Mouse (Mus musculus) v-Abl transformed pro-B cells (cell line): ENCODE measurements around the gene Fmn2.

ENCODE experiments used
- in situ Hi-C, 2 experiments: fragments of 400-800 bp; cut with MboI; formaldehyde crosslinking; loops; one replicate each; pipeline ENCODE4 v1.15.1; 2025; ENCODE audit not compliant: unreplicated experiment in 2 of 2

The Fmn2 gene

DNA sequence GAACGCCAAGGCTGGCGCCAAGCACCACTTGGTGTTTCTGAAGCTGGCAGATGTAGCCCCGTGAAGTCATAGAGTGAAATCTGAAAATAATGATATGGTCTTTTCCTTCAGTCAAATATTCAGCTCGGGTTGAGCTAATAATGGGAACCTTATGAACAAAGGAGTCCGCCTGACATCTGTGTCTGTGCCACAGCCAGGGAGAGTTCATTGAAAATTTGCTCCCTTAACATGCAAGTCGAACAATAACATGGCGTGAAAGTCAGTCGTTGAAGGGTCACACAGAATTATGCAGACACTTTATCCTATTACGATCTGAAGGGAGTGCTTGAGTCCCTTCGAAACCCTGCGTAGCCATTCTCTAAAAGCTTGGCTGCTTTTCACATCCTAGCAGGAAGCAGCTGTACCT lies 147.8 kb downstream of the Fmn2 start:
- in situ Hi-C loops: no loop called here

DNA sequence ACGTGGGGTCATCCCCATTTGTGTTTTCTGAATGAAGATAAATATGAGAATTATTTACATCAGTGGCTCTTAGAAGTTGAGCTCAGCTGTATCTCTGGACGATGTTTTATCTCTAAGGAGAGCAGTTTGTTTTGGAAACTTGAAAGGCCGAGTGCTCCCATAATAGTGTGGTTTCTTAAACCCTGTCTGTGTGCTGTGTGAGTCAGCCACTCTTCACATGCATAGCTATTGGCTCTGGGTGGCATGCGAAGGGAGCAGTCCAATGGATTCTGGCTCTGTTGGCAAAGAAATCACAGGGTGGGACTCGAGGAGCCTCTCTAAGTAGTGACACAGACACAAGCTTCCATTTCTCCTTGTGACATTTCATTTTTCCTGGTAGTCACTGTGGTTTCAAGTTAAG lies 152.9 kb downstream of the Fmn2 start:
- in situ Hi-C loops: no loop called here

DNA sequence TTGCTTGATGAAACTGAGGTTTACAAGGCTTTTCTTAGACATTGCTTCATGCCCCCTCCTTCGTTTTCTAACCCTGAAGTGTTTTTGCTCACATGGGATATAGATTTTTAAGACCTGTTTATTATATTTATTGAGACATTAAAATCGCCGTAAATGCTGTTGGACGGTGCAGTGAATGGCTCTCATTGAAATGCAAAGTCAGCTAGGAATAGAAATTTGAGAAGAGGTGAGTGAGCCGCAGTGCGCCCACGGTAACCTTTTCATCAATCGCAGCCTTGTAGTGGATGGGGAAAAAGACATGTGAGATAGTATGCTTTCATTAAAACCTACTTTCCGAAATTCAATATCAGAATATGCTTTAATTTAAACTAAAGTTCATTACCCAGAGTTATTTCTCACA lies 153.7 kb downstream of the Fmn2 start:
- in situ Hi-C loops: no loop called here

DNA sequence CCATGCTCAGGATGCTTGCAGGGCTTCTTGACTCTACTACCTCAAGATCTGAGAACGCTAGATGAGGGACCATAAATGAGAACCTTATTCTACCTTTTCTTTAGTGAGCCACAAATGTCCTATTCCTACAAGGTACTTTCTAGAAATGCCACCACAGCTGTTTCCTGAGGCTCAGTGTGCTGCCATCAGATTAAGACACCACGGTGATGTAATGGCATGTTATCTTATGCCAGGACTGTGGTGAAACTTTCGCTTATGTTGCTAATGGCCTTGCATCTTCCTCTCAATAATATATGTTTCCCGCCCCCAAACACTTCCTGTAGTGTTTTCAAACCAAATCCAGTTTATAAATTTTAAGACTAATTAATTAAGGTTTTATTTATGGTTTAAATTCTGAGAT lies 154.9 kb downstream of the Fmn2 start:
- in situ Hi-C loops: no loop called here

DNA sequence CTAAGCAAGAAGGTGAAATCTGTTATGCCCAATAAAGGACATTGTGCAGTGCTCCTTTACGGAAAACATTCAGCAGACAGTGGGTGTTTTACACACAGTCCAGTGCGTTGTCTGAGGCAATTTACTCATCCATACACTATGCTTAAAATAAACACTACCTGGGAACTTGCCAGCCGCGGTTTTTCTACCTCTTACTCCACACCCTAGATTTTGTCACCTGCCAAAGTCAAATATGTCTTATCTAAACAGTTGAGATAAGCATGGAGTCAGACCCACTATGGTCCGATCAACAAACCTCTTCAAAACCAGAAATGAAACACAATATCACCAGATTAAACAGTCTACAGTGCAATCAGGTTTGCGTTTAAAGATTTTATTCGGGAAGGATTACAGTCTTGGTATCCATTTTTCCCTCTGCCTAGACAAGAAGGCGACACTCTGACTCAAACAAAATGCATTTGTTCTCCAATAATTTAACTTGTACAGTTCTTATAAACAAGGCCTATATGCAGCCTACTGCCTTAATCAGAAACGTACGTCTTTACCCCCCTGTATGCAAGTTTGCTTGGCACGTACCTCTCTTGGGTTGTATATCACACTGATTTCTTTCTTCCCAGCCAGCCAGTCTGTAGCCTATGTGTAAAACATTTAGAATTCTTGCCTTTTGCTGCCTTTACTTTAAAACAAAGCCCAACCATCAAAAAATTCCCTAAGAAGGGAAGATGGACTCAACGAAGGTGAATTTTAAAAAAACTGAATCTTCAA lies 158.0 kb downstream of the Fmn2 start:
- in situ Hi-C loops: no loop called here

DNA sequence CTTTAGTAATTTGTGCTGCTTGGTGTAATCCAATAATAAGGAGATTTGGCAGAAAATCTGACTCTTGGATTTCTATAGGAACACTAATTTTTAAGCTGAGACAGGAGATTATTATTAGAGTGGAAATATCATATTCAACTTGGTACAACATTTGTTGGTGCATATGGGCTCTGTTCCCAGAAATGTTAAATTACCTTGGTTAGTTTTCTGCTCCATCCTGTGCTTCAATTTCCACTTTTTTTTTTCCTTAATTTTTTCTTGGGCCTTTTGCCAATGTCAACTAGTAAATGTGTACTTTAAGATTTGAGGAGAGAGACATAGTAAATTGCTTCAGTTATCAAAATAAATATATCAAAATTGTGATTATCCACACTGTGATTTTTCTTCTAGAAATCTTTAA lies 163.5 kb downstream of the Fmn2 start:
- in situ Hi-C loops: no loop called here

DNA sequence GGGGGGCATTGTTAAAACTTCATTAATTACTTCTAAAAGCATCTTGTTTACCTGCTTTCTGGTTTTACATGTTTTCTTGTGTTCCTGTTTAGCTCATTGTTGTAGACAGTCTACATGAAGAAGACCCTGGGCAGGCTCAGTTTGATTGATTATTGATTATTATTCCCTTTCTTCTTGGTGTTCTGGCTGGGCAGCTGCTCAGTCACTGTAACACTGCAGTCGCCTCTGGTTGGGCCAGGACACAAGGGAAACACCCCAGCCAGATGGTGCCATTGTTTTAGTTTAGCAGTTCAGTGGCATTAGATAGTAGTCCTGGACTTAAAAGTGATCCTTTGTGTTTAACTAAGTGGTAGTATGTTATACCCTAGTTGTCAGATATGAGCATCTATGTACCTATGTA lies 167.5 kb downstream of the Fmn2 start:
- in situ Hi-C loops: no loop called here

DNA sequence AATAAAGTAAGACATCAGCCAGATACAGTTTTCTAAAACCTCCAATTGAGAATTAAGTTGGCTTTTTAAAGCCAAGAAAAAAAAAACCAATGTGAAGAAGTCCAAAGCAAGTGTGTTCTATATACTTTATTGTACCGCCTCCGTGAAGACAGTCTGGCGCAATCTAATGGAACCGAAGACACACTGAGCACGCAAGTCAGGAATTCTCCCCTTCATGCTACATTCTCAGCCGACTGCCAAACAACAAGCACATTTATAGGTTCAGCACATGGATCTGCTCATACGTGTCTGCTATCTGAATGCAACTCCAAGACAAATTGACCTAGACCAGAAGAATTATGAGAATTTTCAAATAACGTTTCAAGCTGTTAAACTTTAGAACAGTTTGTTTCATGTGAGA lies 169.2 kb downstream of the Fmn2 start:
- in situ Hi-C loops: loop anchor here in 1 of 2 experiments (5.0 kb wide), 1 partner anchor 74 kb away; no protein-coding TSS in a partner anchor

DNA sequence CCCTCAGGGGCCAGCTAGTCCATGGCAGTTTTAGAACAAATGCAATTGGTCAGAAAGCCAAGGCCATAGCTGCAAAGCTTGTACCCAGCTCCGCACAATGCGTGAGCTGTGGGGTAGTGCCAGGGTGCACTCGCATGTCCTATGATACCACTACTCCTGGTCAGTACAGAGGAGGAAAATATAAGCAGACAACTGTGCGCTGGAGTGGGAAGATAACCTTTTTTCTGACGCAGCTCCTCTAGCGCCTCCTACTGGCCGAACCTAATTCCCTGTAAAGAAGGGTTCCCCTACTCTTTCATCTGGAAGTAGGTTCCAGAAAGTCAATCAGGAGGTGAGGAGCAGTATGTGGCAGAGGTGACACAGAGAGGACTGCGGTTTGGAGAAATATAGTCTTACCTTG lies 173.0 kb downstream of the Fmn2 start:
- in situ Hi-C loops: loop anchor here in 1 of 2 experiments (5.0 kb wide), 1 partner anchor 77 kb away; no protein-coding TSS in a partner anchor

DNA sequence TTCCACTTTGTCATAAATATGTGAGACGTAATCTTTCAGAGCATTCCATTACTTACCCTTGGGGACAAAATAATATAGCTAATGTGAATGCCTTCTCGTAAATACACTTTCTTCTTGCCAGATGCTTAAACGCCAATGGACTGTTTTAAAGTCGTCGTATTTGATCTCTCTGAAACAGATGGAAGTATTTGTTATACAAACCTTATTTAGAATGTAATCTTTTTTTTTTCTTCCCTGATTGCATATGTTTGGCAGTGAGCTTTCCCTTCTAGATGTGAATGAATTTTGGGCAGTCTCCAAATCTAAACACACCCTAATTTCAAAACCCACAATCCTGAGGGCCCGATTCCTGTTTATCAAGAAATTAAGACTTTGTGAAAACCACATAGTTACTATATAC lies 173.7 kb downstream of the Fmn2 start:
- in situ Hi-C loops: no loop called here

DNA sequence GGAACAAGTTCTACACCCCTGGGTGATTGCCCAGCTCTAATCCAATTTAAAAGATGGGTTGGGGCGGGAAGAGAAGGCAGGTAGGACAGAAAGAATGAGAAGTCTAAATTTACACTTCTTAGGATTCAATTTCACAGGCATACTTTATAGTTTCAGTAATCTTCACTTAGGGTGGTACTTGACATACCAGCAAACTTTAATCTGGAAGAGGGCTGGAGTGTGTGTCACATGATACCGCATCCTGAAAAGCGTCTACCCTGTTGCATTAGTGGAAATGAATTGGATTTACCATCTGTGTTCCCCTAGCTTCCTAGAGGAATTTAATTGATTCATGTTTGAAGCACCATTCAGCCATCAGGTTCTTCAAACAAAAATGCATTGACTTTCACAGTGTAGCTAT lies 174.6 kb downstream of the Fmn2 start:
- in situ Hi-C loops: no loop called here

DNA sequence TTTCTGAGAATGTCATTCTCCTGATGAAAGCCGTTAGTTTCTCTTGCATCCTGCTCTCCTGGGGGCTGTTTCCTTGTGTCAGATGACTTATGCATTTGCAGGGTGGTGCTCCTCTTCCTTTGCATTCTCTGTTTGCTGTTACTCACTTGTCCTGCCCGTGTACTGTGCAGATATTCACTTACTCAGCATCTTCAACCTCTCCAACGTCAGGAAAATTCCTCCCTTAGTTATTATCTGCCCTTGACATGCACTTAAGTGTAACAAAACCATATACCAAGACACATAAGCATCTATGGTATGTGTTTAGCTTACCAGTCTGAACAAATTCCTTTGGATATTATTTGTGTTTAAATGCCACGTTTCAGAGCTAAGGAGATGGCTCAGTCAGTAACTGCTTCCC lies 175.6 kb downstream of the Fmn2 start:
- in situ Hi-C loops: no loop called here

DNA sequence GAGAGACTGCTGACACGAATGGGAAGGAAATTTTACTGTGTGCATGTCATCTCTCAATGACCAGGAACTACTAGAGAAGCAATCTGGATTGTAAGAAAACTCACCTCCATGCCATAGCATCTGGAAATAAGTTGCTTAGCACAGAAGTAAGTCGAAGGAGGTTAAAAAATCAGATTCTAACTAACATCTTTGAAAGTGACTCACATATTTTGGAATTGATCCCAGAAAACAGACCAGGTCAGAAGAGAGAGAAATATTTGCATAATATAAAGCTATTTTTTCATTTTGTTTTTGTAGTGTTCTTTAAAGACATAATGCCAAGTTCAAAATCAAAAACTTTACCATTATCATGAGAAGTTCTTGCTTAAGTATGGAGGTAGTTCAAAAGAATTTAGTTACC lies 187.7 kb downstream of the Fmn2 start:
- in situ Hi-C loops: no loop called here

DNA sequence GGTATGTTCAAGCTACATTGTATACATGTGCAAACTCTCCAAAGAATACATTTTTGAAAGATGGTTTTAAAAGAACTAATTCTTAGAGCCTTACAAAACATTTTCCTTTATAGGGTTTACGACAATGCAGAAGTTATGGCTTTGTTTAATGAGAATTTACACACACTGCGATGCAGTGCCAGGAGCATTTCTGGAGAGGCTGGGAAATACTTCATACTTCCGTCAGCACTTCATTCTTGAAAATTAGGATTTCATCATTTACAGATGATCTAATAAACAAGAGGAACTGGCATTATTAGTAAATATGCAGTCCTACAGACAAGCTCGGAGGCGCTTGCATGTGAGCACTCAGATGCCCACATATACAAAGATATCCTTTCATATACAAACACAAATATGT lies 199.2 kb downstream of the Fmn2 start:
- in situ Hi-C loops: no loop called here

DNA sequence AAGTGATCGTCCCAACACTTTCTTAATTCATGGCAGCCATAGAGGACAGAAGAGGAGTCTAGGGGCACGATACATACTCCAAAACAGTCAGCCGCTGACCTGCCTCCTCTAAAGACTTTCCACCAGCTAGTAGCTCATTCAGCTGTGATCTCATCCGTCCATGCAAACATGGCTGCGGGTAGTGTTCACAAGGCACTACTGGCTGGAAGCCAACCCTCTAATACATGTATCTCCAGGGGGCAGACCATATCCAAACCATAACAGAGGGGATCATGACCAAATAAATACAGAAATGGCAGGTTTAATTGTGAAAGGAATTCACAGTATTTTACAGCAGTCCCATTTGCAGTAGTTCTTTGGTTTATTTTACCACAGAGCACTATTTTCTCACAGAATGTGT lies 200.2 kb downstream of the Fmn2 start:
- in situ Hi-C loops: no loop called here

DNA sequence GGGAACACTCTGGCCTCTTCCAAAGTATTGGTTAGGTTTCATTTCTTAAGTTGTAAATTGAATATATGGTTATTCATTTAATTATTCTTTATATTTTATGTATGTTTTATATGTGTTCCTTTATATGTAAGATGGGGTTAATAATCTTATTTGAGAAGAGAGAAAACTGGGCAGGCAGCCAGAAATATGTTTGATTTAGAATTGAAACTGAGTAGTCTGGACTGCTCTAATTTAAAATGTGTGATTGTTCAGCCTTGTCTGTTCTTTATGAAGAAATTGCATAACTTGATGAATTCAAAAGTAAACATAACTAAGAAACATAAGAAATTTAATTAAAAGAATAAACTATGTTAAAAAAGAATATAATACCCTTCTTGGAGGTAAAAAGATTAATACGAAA lies 202.3 kb downstream of the Fmn2 start:
- in situ Hi-C loops: no loop called here

DNA sequence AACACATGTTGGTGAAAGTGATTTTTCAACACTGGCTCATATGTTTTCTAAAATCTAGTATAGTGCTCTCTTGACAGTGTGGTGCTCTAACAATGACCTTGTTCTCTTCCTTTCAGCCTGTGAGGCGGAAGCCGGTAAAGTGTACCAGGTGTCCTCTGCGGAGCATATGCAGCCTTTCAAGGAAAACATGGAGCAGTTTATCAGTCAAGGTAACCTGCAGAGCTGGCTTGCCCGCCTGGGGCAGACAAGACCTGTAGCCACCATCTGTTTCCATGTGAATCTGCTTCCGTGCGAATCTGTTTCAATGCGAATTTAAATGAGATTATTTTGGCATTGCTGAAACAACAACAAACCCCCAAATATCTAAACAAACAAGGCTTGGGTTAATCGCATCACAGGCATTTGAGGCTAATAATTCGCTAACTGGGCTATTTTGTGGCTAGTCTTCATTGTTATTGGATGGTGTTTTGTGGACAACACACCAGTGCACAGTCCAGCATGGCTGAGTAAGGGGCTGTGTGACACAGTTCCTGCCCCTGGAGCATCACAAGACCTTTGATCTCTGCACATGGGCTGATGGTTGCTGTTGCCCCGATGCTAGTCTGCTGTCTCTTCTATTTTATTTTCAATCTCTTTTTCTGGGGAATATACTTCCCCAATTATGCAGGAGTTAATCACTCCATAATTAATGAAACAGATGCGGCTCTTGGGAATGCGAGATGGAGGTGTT lies 218.3 kb downstream of the Fmn2 start:
- in situ Hi-C loops: no loop called here

DNA sequence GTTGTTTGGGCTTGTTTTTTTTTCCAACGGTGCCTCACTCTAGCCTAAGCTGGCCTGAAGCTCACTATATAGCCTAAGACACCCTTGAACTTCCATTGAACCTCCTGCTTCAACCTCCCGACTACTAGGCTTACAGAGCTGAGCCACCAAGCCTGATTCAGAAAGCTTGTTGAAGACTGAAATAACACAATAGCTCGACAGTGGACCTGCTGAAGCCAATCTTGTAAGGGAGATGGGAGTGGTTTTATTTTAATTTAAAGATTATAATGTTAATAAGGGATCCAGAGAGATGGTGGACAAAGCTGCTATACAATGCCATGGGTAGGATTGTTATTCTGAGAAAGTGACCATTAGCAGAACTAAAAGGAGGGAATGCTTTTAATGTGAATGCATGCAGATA lies 227.1 kb downstream of the Fmn2 start:
- in situ Hi-C loops: no loop called here

DNA sequence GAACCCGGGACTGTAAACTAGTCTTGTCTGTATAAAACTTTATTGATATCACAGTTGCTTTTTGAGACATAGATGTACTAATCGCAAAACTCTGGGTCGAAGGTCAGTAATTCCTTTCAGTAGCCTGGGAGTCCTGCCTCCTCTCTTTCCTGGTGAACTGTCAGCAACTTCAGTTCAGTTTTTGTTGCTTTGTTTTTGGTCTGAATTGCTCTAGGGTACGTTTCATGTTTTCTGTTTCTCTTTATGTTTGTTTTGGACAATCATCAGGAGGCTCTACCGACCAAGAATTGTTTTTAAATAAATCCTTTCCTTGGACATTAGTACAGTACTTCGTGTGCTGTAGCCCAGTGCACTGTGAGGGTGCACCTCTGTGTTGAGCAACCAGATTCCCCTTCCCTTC lies 231.1 kb downstream of the Fmn2 start:
- in situ Hi-C loops: no loop called here

DNA sequence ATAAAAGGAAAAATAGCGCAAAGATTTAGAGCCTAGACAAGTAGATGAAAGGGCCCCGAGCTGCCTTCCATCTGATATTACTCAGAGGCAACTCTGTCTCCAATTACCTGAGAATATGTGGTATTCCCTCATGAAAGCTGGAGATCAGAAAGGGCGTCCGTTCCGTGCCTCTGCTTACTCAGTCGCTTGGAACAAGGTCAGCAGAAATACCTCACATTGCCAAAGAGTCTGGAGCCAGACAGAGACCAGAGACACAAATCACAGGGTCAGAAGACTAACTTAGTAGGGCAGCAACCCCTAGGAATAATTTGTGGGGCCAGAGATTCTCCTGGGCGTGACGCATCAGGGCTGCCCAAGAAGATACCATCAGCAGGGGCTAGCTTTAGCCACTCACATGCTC lies 237.3 kb downstream of the Fmn2 start:
- in situ Hi-C loops: no loop called here

DNA sequence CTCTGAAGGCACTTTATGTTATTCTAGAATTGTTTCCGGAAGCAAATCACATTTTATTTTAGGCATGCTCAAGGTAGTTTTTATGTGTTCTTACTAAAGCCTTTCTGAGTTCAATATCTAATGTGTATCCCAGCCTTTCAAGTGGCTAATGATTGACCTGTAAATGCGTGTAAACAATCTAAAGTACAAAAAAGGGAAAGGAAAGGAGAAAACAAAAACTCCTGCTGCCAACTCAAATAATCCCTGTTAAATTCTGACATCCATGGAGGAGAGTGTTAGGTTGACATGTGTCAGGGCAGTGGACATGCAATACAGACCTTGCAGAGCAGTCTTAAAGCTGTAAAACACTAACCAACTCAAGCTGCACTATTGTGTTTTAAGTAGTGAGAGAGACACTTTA lies 241.0 kb downstream of the Fmn2 start:
- in situ Hi-C loops: no loop called here

DNA sequence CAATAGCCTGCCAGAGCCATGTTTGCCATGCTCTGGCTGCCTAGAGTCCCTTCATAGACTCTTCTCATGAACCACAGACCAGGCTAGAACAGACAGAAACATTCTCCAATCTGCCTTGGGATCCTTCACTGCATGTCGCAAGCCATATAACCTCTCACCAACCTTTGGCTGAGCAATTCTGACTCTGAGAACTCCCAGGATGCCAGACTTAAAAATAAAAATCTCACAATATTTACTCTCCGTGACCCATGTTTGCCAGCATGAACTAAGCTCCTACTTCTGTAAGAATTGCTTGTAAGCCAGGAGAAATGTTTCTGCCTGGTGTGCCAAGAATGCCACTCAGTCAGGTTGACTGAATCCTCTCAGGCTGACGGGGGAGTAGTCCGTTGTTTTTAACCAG lies 246.9 kb downstream of the Fmn2 start:
- in situ Hi-C loops: no loop called here
